Mouse (Mus musculus) ES-Bruce4 (cell line): ENCODE measurements around the gene Mrpl55. TPM values are rescaled to one million over a fixed set of nuclear protein-coding genes. Genes with fewer than 3 reads are reported as not detected.
A peak's percentile ranks its signal among the peaks of the same experiment; 100 is the strongest.

Experiments used
- H3K27ac ChIP-seq: 2 replicates; pipeline ENCODE4 v1.5.1; 2012; ENCODE audit warnings: low read length, inconsistent platforms; ENCODE audit not compliant: insufficient read depth
- H3K27me3 ChIP-seq: 2 replicates; pipeline ENCODE4 v1.6.1; 2012; ENCODE audit warnings: mild to moderate bottlenecking, low read length, inconsistent platforms; ENCODE audit not compliant: control insufficient read depth, poor library complexity, insufficient read depth, severe bottlenecking
- H3K36me3 ChIP-seq: 2 replicates; pipeline ENCODE4 v1.6.1; 2012; ENCODE audit warnings: inconsistent platforms, mild to moderate bottlenecking, low read length, moderate library complexity; ENCODE audit not compliant: control insufficient read depth, poor library complexity, insufficient read depth, severe bottlenecking
- H3K4me1 ChIP-seq: one replicate; pipeline ENCODE4 v1.8.1; 2011; ENCODE audit warnings: low read length; ENCODE audit not compliant: control insufficient read depth, insufficient read depth
- H3K4me3 ChIP-seq: 2 replicates; pipeline ENCODE4 v1.5.1; 2011; ENCODE audit warnings: low read depth, mild to moderate bottlenecking, low read length
- H3K9ac ChIP-seq: 2 replicates; pipeline ENCODE4 v1.6.1; 2012; ENCODE audit warnings: low read depth, mild to moderate bottlenecking, inconsistent platforms; ENCODE audit not compliant: poor library complexity, severe bottlenecking
- H3K9me3 ChIP-seq: replicated peaks from 2 replicates; pipeline ENCODE4 v1.6.1; 2012; ENCODE audit warnings: mild to moderate bottlenecking, low read length, inconsistent platforms; ENCODE audit not compliant: control insufficient read depth, poor library complexity, insufficient read depth, severe bottlenecking
- CTCF ChIP-seq: IDR thresholded peaks from one replicate; pipeline ENCODE4 v1.8.1; 2011; ENCODE audit warnings: low read depth, low read length
- EP300 ChIP-seq: IDR thresholded peaks from 2 replicates; pipeline ENCODE4 v1.6.1; 2011; ENCODE audit warnings: low read depth, low read length; ENCODE audit not compliant: insufficient read depth
- POLR2A ChIP-seq: IDR thresholded peaks from one replicate; pipeline ENCODE4 v1.8.1; 2011; ENCODE audit warnings: low read length; ENCODE audit not compliant: insufficient read depth
- polyA plus RNA-seq: library from polyadenylated mRNA; stranded (reverse); fragments of >200 nt; gene quantifications from 2 replicates; pipeline ENCODE4 v1.2.4, GENCODE M21; 2011; ENCODE audit warnings: low read depth; ENCODE audit not compliant: missing spikeins, insufficient read depth, insufficient read length

Mrpl55 gene
- polyA plus RNA-seq, 1 experiment: 48.2 TPM

DNA sequence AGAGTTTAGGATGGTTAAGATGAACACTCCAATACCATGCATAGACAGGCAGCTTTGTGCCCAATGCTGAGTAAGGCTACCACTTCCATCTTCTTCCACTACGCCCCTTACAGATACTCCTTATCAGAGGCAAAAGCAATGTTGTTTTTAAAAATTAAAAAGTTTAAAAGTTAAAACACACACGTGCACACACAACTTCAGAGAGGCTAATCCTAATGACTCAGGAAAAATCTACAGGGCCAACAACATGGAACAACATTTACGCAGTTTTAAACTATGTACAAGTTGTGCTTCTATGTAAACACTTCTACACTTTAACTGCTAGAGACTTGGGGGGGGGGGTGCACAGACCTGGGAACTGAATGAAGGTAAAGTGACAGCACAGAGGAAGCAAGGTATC, 21.7 kb downstream of the Mrpl55 start:
- Histone ChIP-seq H3K36me3 (peaks cover 17% of the 10 kb centered on the region; the same call in 1 of the 2 replicates), H3K27ac (no peak overlapping the region), H3K9ac (no peak overlapping the region), H3K27me3 (no peaks in the 10 kb centered on the region), H3K9me3 (no peaks in the 10 kb centered on the region), H3K4me1 (peaks cover 5% of the 10 kb centered on the region), H3K4me3 (no peak overlapping the region)
- TF ChIP-seq CTCF: no peak
- no peak for TF ChIP-seq EP300
- TF ChIP-seq POLR2A: no peak

- Histone ChIP-seq H3K9ac (no peak overlapping the region), H3K9me3 (no peaks in the 10 kb centered on the region), H3K36me3 (peaks cover 16% of the 10 kb centered on the region; the same call in 1 of the 2 replicates), H3K4me1 (peaks cover 5% of the 10 kb centered on the region), H3K27ac (no peak overlapping the region), H3K27me3 (no peaks in the 10 kb centered on the region), H3K4me3 (no peak overlapping the region)
- TF ChIP-seq EP300 (no peak), POLR2A (no peak), CTCF (no peak)
These were observed 22.2 kb downstream of the Mrpl55 start for GRCm38 (mm10) chr11:59224470-59224869.

- no peaks in the 10 kb centered on the region for H3K27me3 ChIP-seq
- H3K9ac ChIP-seq: no peak overlapping the region
- no peak overlapping the region for H3K4me3 ChIP-seq
- no peak overlapping the region for H3K27ac ChIP-seq
- TF ChIP-seq POLR2A: no peak
- TF ChIP-seq CTCF: no peak
- TF ChIP-seq EP300: no peak
- H3K9me3 ChIP-seq: no peaks in the 10 kb centered on the region
- H3K4me1 ChIP-seq: peaks cover 5% of the 10 kb centered on the region
- H3K36me3 ChIP-seq: peaks cover 11% of the 10 kb centered on the region; the same call in 1 of the 2 replicates
These were observed 22.9 kb downstream of the Mrpl55 start for GRCm38 (mm10) chr11:59225167-59225566.

DNA sequence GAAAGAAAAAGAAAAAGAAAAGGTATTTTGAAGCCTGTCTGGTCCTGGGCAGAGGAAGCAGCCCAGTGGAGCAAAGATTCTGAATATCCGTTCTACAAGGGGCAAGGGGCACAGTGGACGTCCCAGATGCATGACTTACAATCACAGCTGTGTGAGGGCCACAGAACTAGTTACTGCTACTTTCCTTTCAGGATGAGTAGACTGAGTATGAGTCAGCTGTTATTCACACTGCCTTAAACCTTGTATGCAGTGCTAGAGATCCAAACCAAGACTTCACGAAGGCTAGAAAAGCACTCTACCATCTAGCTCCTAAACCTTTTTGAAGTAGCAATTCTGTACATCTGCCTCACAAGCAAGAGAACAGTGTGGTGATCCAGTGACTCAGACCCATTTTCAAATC, 24.0 kb downstream of the Mrpl55 start:
- H3K4me1 ChIP-seq: peaks cover 5% of the 10 kb centered on the region
- no peak overlapping the region for H3K27ac ChIP-seq
- H3K27me3 ChIP-seq: no peaks in the 10 kb centered on the region
- no peak overlapping the region for H3K4me3 ChIP-seq
- no peaks in the 10 kb centered on the region for H3K9me3 ChIP-seq
- TF ChIP-seq CTCF (no peak), POLR2A (no peak), EP300 (no peak)
- 0 out of 2 replicates have a peak, but pooled peaks cover 7% of the 10 kb centered on the region for H3K36me3 ChIP-seq
- H3K9ac ChIP-seq: peak overlapping the region; percentile 99

DNA sequence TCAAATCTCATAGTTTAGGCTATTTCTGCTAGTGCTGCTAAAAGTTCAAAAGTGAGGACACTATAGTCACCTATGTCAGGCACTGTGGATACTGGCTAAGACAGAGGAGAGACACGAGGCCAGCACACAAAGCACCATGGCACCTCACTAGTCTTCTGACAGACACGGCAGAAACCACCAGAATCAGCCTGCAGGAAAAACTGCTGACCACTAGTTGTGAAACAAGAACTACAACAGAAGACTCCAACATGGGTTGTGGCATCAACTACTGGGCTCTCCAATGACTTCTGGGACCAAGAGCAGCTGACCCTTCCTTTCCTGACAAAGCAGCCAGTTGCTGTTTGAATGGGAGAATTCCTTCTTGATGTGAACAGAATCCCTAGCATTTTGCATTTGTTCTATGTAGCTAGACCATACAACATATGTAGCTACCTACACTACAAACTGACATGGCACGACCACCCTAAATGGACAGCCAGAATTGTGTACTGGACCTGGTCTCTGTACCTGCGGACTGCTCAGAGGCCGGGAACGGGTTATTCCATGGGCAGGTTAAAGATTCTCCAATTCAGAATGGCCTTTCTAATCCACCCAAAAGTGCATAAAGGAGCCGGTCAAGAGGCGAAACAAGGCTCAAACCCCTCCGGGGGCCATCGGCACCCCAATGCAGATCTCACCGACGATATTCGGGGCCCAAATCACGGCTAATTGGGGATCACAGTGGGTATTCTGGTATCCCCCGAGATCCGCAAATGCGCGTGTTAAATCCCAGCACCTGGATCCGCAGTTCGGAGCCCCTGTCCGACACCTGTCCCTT, 24.7 kb downstream of the Mrpl55 start:
- H3K4me1 ChIP-seq: peaks cover 5% of the 10 kb centered on the region
- no peaks in the 10 kb centered on the region for H3K27me3 ChIP-seq
- TF ChIP-seq EP300: no peak
- TF ChIP-seq POLR2A: no peak
- TF ChIP-seq CTCF: no peak
- H3K9me3 ChIP-seq: no peaks in the 10 kb centered on the region
- peak overlapping the region; percentile 83 for H3K4me3 ChIP-seq
- H3K27ac ChIP-seq: no peak overlapping the region
- peak overlapping the region; percentile 99 for H3K9ac ChIP-seq
- 0 out of 2 replicates have a peak, but pooled peaks cover 7% of the 10 kb centered on the region for H3K36me3 ChIP-seq

- peak overlapping the region; percentile 37; the same call in 1 of the 2 replicates for H3K27ac ChIP-seq
- H3K9ac ChIP-seq: peak overlapping the region; percentile 99
- H3K27me3 ChIP-seq: no peaks in the 10 kb centered on the region
- 0 out of 2 replicates have a peak, but pooled peaks cover 7% of the 10 kb centered on the region for H3K36me3 ChIP-seq
- peaks cover 5% of the 10 kb centered on the region for H3K4me1 ChIP-seq
- TF ChIP-seq POLR2A (no peak), CTCF (no peak)
- H3K9me3 ChIP-seq: no peaks in the 10 kb centered on the region
- H3K4me3 ChIP-seq: peak overlapping the region; percentile 83
These were observed 25.4 kb downstream of the Mrpl55 start for GRCm38 (mm10) chr11:59227604-59228121.
